Mouse (Mus musculus): ENCODE data around the gene Fam98c. TPM values are rescaled to one million over a fixed set of nuclear protein-coding genes. Genes with fewer than 3 reads are reported as not detected.
"Not testable (repeated sequence)": the region's sequence is repeated elsewhere in the genome, so short reads cannot be mapped to it uniquely, and the experiment has no call there.

Fam98c gene
- polyA plus RNA-seq, 1 experiment, result 11.6 TPM

GRCm38 (mm10) chr7:29146625-29147367, 9.2 kb downstream of the Fam98c start:
- H3K27me3 ChIP-seq (ENCODE audit: control insufficient read depth, insufficient read depth, insufficient read length), result peaks cover 5% of the 10 kb centered on the region
- H3K79me2 ChIP-seq (ENCODE audit: control insufficient read depth, insufficient read depth), result no peaks in the 10 kb centered on the region
- H3ac ChIP-seq (ENCODE audit: control insufficient read depth, insufficient read length), result no peak overlapping the region
- no peaks in the 10 kb centered on the region for H3K36me3 ChIP-seq (ENCODE audit: control insufficient read depth, insufficient read depth)
- H3K4me3 ChIP-seq, result no peak overlapping the region
- peak overlapping the region; percentile 18 for H3K4me2 ChIP-seq (ENCODE audit: low read depth)
- TF ChIP-seq TCF3 (IDR thresholded peaks at IDR 0.05; ENCODE audit: insufficient read length, low read depth) (no peak), TCF12 (IDR thresholded peaks at IDR 0.05; ENCODE audit: insufficient read depth, poor library complexity, severe bottlenecking) (no peak), USF1 (IDR thresholded peaks at IDR 0.05; ENCODE audit: low read depth) (no peak), MYOG (IDR thresholded peaks at IDR 0.05; ENCODE audit: control insufficient read depth in 1 of 3, insufficient read depth in 1 of 3, insufficient read length in 2 of 3, low read depth in 2 of 3) (peak in 1 of 3 experiments; percentile 29)

GRCm38 (mm10) chr7:29144006-29144405, 12.0 kb downstream of the Fam98c start:
- TF ChIP-seq POLR2A (IDR thresholded peaks at IDR 0.05; ENCODE audit: insufficient read length, low read depth), result no peak
- TF ChIP-seq POLR2AphosphoS2 (IDR thresholded peaks at IDR 0.05; ENCODE audit: insufficient read length, low read depth), result no peak
- no peak for TF ChIP-seq MYOD1 (IDR thresholded peaks at IDR 0.05; ENCODE audit: control insufficient read depth in 1 of 3, insufficient read length in 2 of 3, low read depth in 2 of 3)
- TF ChIP-seq CEBPB (IDR thresholded peaks at IDR 0.05; ENCODE audit: insufficient read depth, poor library complexity, severe bottlenecking), result no peak
- TF ChIP-seq SRF (IDR thresholded peaks at IDR 0.05; ENCODE audit: control insufficient read depth, insufficient read length, low read depth), result no peak
- no peak for TF ChIP-seq TCF3 (IDR thresholded peaks at IDR 0.05; ENCODE audit: insufficient read length, low read depth)
- TF ChIP-seq MYOG (IDR thresholded peaks at IDR 0.05; ENCODE audit: control insufficient read depth in 1 of 3, insufficient read depth in 1 of 3, insufficient read length in 2 of 3, low read depth in 2 of 3), result no peak
- no peak for TF ChIP-seq REST (IDR thresholded peaks at IDR 0.05; ENCODE audit: insufficient read depth, insufficient read length)
- TF ChIP-seq E2F4 (IDR thresholded peaks at IDR 0.05; ENCODE audit: insufficient read depth), result no peak
- Histone ChIP-seq H3K4me3 (no peak overlapping the region), H3K79me2 (ENCODE audit: control insufficient read depth, insufficient read depth) (no peaks in the 10 kb centered on the region), H3K36me3 (ENCODE audit: control insufficient read depth, insufficient read depth) (no peaks in the 10 kb centered on the region), H3ac (ENCODE audit: control insufficient read depth, insufficient read length) (no peak overlapping the region), H3K27me3 (ENCODE audit: control insufficient read depth, insufficient read depth, insufficient read length) (no peaks in the 10 kb centered on the region), H3K4me2 (ENCODE audit: low read depth) (no peak overlapping the region)

- Histone ChIP-seq H3K4me2 (ENCODE audit: low read depth) (no peak overlapping the region), H3K79me2 (ENCODE audit: control insufficient read depth, insufficient read depth) (no peaks in the 10 kb centered on the region), H3K27me3 (ENCODE audit: control insufficient read depth, insufficient read depth, insufficient read length) (no peaks in the 10 kb centered on the region), H3K4me3 (no peak overlapping the region), H3K36me3 (ENCODE audit: control insufficient read depth, insufficient read depth) (no peaks in the 10 kb centered on the region), H3ac (ENCODE audit: control insufficient read depth, insufficient read length) (no peak overlapping the region)
- TF ChIP-seq TCF12 (IDR thresholded peaks at IDR 0.05; ENCODE audit: insufficient read depth, poor library complexity, severe bottlenecking), result no peak
- TF ChIP-seq USF1 (IDR thresholded peaks at IDR 0.05; ENCODE audit: low read depth), result no peak
- TF ChIP-seq E2F4 (IDR thresholded peaks at IDR 0.05; ENCODE audit: insufficient read depth), result no peak
- no peak for TF ChIP-seq POLR2A (IDR thresholded peaks at IDR 0.05; ENCODE audit: insufficient read length, low read depth)
- no peak for TF ChIP-seq SRF (IDR thresholded peaks at IDR 0.05; ENCODE audit: control insufficient read depth, insufficient read length, low read depth)
- TF ChIP-seq POLR2AphosphoS2 (IDR thresholded peaks at IDR 0.05; ENCODE audit: insufficient read length, low read depth), result no peak
These were observed 14.6 kb downstream of the Fam98c start for GRCm38 (mm10) chr7:29141416-29141815.

GRCm38 (mm10) chr7:29139237-29139636, 16.8 kb downstream of the Fam98c start:
- H3ac ChIP-seq (ENCODE audit: control insufficient read depth, insufficient read length); H3K36me3 ChIP-seq (ENCODE audit: control insufficient read depth, insufficient read depth); H3K4me3 ChIP-seq; H3K79me2 ChIP-seq (ENCODE audit: control insufficient read depth, insufficient read depth); H3K4me2 ChIP-seq (ENCODE audit: low read depth); H3K27me3 ChIP-seq (ENCODE audit: control insufficient read depth, insufficient read depth, insufficient read length): not testable (repeated sequence)

GRCm38 (mm10) chr7:29137429-29137828, 18.6 kb downstream of the Fam98c start:
- TF ChIP-seq POLR2A (IDR thresholded peaks at IDR 0.05; ENCODE audit: insufficient read length, low read depth), result no peak
- H3K36me3 ChIP-seq (ENCODE audit: control insufficient read depth, insufficient read depth), result no peaks in the 10 kb centered on the region
- H3K79me2 ChIP-seq (ENCODE audit: control insufficient read depth, insufficient read depth), result no peaks in the 10 kb centered on the region
- no peaks in the 10 kb centered on the region for H3K27me3 ChIP-seq (ENCODE audit: control insufficient read depth, insufficient read depth, insufficient read length)
- H3ac ChIP-seq (ENCODE audit: control insufficient read depth, insufficient read length), result no peak overlapping the region
- no peak overlapping the region for H3K4me3 ChIP-seq
- no peak overlapping the region for H3K4me2 ChIP-seq (ENCODE audit: low read depth)

GRCm38 (mm10) chr7:29134693-29135386, 21.2 kb downstream of the Fam98c start, which contains the start of gene Rasgrp4:
Gene Rasgrp4, plus strand, starts transcription at chr7:29134851.
- TF ChIP-seq E2F4 (IDR thresholded peaks at IDR 0.05; ENCODE audit: insufficient read depth) (no peak), MYOG (IDR thresholded peaks at IDR 0.05; ENCODE audit: control insufficient read depth in 1 of 3, insufficient read depth in 1 of 3, insufficient read length in 2 of 3, low read depth in 2 of 3) (no peak)
- no peaks in the 10 kb centered on the region for H3K79me2 ChIP-seq (ENCODE audit: control insufficient read depth, insufficient read depth)
- no peaks in the 10 kb centered on the region for H3K27me3 ChIP-seq (ENCODE audit: control insufficient read depth, insufficient read depth, insufficient read length)
- H3K4me3 ChIP-seq, result no peak within 1 kb of the TSS
- no peak within 1 kb of the TSS for H3ac ChIP-seq (ENCODE audit: control insufficient read depth, insufficient read length)
- no peak within 1 kb of the TSS for H3K4me2 ChIP-seq (ENCODE audit: low read depth)
- H3K36me3 ChIP-seq (ENCODE audit: control insufficient read depth, insufficient read depth), result no peaks in the 10 kb centered on the region
